Mouse (Mus musculus): Measurements from ENCODE around the gene Kcnb1.

Kcnb1 gene

DNA sequence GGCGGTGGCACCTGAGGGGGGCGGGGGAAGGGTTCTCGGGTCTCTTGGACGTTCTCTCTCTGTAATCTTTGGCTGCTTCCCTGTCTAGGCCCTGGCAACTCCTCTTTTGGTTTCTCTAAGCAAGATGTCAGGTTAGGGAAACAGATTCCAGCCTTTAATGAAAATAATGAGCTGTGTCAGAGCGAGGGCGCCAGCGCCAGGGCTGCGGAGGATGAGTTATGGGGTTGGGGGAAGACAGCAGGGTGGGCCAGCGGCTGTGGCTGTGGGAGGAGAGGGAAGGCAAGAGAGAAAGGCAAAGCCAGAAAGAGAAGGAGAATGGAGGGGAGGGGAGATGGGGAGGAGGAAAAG is 60.4 kb downstream of the Kcnb1 start:
- 25% methylated on average over 9 of the region's 9 CpGs for WGBS

DNA sequence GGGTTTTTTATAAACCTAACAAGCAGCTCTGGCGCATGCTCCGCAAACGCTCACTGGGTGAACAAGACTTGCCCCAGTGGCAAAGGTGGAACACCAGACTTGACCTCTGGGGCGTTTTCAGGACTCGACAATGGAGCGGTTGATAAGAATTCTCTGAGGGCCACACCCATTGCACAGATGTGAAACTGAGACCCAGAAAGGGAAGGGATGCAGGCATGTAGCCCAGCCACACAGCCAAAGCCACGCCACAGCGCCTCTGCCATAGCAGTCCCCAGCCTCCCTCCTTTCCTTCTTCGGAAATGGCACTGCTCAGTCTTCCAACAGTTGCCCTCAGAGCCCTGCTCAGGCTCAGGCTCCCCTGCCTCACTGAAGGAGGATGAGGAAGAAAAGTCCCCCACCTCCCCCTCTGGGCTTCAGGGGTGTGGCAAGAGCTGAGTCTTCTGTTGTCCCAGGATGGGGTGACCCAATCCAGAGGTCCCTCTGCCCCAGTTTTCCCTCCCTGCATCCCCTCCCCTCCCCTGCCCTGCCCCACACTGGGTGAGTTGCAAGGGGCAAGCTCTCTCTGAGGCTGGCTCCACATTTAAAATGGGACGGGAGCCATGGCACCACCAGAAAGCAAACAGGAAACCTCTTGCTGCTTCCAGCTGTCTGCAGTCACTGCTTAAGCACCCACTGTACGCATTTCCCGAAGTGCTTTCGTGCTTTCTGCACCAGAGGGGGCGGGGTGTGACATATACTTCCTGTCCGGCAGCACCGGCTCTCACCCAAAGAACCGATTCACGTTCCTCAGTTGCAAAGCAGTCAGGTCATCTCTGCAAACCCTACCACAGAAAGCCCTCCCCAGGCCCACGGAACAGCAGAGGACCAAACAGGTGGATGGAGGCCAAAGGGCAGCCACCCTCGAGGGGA is 61.0 kb downstream of the Kcnb1 start:
- 38% methylated on average over 20 of the region's 20 CpGs for WGBS

DNA sequence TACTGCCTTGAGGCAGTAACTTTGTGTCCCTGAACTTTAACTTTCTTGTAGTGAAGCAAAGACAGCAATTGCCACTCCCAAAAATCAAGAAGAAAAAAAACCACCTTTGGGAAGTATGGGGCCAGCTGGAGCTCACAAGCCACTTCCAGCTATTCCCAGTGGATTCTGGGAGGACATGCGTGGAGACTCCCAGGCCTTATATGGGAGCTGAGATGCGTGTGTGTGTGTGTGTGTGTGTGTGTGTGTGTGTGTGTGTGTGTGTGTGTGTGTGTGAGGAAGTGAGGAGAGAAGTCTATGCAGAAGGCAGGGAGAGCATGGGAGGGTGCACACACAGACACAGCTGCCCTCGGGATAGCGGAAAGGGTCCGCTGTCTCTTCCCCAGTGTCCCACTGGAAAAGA is 62.6 kb downstream of the Kcnb1 start:
- 69% methylated on average over 5 of the region's 5 CpGs for WGBS

DNA sequence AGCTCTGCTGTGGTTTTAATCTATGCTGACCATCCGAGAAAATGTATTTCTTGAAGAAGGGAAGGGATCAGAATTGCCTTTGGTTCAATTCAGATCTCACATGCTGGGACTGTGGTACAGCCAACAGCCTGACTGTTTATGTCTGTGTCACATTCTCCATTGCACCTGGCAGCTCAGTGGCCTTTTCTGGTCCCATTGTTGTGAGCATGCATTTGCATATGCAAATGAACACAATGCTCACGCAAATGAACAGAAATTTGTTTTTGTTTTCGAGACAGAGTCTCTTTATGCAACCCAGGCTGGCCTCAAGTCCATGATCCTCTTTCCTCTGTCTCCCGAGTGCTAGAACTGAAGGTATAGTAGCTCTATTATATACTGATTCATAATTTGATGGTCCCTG is 64.2 kb downstream of the Kcnb1 start:
- WGBS, result 36% methylated on average over 4 of the region's 4 CpGs

DNA sequence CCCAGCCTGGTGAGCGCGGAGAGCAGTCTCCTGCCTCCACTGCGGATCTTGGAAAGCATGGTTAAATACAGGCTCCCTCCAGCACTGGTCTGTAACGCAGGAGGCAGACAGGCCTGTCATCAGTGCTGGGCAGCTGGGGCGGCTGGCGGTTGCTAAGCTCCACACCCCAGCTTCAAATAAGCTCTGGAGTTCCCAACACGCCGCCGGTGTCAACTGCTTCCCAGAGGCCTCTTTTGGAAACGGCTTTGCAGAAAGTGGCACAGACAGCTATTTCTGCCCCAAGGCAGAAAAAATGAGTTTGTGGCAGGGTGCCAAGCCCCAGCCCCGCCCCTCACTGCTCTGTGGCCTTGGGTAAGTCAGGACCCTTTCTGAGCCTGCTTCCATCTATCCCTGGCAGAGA is 66.0 kb downstream of the Kcnb1 start:
- WGBS, result 25% methylated on average over 11 of the region's 11 CpGs

DNA sequence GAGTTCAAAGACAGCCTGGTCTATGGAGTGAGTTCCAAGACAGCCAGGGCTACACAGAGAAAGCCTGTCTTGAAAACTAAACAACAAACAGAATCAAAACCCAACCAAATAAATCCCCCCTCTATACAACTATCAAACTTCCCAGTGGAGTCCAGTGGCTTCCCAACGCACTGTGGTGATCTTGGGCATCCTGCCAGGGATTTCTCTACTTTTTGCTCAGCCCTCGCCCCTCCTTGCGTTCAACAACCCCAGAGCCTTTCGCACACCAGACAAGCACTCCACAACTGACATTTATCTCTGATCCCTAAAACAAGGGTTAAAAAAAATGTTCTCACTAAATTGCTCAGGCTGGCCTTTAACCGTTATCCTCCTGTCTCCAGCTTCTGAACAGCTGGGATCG is 67.2 kb downstream of the Kcnb1 start:
- 87% methylated on average over 6 of the region's 6 CpGs for whole genome bisulfite sequencing

DNA sequence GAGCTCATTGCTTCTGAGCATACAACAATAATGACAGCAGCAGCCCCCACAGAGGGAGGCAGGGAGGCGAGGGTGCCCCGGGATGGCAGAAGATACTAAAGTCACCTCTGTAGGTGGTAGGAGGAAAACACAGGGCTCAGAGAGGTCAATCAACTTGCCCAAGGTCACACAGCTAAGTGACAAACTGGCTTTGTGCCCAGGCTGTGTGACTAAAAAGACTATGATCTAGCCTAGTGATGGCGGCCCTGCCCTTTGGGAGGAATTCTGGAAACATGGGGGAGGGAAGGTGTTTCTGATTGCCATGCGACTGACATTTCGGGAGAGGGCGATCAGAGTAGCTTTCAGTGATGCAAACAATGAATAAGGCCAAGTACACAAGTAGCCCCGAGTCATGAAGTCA is 68.0 kb downstream of the Kcnb1 start:
- 75% methylated on average over 7 of the region's 7 CpGs for WGBS

DNA sequence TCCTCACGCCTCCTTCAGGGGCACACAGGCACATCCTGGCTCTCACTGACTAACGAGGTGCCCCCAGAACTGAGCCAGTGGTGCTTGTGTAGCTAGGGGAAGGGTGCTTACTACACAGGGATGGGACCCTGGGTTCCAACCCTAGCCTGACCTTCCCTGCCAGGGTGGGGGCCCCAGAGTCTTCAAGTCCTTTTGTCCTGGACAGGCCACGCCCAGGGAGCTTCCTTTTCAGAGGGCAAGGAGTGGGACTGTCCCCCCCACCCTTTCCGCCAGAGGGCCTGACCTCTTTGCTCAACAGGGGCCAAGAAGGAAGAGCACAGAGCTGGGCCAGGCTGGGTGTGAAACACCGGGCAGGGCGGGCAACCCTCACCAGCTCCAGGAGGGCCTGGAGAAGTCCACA is 68.7 kb downstream of the Kcnb1 start:
- WGBS, result 76% methylated on average over 6 of the region's 6 CpGs

DNA sequence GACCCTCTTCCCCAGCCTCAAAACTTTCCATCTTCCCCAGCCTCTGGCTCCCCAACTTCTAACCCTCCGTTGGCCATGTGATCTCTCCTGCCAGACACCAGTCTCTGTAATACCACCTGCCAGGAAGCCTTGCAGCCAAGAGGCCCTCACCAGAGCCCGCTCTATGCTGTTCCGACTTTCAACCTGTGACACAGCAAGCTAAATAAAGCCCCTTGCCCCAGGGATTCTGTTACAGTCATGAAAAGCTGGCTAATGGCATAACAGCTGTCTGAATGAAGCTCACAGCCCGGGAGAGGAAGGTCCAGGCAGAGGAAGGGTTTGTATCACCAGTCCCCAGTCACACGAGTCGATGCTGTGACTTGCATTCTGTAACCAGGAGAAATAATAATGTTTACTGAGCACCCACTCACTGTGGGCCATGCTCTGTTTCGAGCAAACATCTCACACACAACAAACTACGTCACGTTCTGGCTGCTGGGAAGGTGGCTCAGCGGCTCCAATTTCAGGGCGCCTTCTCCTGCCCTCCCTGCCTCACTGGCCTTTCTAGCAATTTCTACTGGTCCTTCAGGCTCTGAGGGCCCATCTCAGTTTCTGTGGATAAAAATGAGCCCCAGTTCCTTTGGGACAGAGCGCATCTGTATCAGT is 69.6 kb downstream of the Kcnb1 start:
- 55% methylated on average over 12 of the region's 12 CpGs for WGBS

DNA sequence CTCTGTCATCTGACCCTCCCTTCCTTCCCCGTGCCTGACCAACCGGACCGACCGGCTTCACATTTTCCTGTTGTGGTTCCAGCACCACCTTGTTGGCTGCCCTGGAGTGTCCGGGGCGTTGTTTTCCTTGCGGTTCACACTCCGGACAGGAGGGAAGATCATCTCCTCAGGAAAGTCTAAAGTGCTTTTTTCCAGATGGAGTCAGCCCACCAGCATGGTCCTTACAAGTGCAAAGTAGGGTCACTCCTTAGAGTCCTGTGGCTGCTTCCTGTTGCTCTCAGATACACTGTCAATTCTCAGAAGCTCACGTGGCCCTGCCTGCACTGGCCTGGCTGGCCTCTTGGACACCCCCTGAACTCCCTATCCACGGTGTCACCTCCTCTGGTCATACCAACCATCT is 71.9 kb downstream of the Kcnb1 start:
- 79% methylated on average over 10 of the region's 10 CpGs for WGBS

DNA sequence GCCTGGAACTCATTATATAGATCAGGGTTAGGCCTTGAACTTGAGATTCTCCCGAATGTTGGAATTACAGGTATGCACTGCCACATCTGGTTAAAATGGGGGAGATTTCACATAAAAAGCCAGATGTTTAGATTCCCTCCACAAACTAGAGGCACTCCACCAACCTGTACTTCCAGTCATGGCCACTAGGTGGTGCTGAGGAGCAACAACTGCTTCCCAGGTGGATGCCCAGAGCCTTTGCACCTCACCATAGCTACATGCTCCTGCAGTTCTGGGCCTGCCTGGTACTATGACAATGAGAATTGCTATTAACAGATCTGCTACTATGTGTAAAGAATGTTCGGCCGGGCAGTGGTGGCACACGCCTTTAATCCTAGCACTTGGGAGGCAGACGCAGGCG is 77.2 kb downstream of the Kcnb1 start:
- WGBS, result 40% methylated on average over 6 of the region's 6 CpGs

DNA sequence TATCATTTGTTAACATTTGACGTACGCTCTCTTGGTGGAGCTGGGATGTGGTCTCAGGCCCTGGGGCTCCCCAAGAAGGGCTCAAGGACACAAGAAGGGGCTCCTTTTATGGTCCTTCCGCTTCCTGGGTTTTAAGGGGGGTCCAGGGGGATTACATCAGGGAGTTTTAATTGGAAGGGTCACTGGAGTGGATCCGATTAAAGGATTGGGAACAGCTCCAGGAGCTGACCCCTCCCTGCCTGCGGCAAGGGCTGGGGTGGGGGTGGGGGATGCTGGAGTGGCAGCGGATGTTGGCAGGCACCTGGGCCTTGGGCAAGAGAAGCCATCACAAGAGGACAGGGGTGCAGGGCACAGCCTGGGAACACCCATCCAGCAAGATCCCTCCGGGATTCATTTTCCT is 77.7 kb downstream of the Kcnb1 start:
- 25% methylated on average over 7 of the region's 7 CpGs for WGBS

DNA sequence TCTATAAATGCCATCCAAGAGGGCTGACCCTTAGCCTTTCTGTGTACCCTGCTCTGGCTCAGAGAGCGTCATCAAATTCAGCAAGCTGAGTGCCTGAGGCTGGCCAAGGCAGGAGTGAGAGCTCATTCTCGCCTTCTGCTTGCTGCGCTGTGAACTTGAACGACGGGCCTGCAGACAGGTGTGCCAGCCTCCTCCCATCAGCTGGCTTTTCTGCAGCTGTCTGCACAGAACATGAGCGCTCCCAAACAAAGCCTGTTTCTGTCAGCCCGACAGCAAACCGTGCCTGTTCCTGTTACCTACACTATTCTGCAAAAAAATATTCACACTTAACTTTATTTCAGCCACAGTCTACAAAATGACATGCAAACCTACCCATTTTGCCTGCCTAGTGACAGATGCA is 80.4 kb downstream of the Kcnb1 start:
- WGBS, result 60% methylated on average over 8 of the region's 8 CpGs

DNA sequence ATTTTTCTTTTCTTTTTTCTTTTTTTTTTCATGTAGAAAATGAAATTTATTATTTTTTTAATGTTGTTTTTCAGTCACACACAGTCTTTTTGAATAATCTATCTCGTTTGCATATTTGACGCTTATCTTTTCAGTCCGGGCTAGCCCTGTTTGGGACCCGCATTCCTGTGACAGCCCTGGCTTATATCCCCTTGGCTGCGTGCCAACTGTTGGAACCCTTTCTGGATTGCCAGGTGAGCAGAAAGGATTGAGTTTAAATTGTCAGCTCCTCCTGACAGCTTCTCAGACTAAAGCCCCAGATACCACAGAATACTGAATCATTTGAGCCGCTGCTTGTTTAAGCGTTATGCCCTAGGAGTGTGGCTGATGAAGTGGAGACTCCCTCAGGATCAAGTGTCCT is 86.4 kb downstream of the Kcnb1 start:
- 59% methylated on average over 7 of the region's 7 CpGs for WGBS

DNA sequence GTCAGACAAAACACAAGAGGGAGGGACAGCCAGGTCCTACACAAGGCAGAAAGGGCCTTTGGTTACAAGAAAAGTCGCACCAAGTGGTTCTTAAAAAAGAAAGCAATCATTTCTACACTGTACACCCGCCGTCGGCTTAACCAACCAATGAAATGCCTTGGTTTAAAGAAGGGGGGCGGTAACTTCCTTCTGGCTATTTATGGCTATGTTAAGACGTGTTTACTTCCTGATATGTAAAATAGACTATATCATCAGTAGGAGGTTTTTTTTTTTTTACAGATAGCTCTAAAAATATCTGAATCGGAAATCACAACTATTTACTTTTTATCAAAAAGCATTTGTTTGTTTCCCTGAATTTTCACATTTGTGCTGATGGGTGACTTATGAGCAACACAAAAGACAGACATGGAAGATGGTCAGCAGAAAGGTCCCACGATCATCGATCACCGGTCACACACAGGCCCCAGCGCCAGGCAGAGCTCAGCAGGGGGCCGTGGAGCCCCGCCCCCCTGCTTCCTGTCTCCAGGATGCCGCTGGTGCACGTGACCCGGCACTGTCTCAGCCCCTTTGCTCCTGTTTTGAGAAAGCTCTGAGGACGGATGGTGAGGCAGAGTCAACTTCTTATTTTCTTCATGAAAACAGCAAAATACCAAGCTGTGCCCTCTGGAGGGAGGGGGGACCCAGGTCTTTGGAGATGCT is 88.1 kb downstream of the Kcnb1 start:
- WGBS, result 61% methylated on average over 17 of the region's 17 CpGs

DNA sequence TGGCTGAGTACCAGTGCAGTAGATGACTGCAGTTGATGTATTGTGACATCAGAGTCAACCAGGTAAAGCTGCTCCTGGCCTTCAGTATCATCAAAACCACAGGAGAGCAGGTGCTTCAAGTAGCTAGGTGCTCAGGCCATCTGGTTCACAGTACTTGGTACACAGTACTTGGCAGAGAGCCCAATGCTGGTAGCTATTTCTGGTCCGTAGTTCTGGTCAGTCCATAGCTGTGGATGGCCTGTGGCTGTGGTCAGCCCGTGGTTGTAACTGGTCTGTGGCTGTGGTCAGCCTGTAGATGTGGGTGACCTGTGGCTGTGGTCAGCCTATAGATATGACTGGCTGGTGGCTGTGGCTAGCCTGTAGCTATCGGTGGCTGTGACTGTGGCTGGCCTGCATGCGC is 95.3 kb downstream of the Kcnb1 start:
- 82% methylated on average over 4 of the region's 4 CpGs for WGBS

DNA sequence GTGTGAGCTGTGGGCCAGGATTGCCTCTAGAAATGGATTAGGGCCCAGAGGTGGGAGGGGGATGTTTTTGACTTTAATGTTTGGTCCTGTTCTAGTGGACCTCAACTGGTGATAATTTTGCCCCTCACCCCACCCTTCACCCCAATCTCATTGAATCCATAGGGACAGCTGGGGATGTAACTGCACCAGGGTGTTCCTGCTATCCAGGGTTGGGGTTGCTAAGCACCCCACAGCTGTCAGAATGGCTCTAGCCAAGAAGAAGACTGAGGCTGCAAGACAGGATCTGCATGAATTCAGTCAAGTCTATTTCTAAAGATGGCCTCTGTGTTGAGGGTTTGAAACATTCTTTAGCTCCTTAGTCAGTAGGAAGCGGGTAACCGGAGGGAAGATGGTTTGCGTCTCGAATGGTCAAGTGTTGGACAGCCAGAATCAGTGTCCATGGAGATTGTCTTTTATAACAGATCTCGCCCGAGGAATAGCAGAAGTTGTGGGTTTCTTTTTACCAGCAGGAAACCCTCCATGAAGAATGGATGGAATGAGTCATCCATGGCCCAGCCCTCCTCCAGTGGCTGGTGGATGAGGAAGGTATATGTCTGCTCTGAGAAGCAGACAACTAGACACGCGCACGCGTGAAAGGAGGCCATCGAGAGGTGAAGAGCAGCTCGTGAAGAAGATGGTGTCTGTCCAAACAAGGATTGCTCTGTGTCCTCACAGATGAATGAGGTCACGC is 96.6 kb downstream of the Kcnb1 start:
- WGBS, result 64% methylated on average over 13 of the region's 13 CpGs

DNA sequence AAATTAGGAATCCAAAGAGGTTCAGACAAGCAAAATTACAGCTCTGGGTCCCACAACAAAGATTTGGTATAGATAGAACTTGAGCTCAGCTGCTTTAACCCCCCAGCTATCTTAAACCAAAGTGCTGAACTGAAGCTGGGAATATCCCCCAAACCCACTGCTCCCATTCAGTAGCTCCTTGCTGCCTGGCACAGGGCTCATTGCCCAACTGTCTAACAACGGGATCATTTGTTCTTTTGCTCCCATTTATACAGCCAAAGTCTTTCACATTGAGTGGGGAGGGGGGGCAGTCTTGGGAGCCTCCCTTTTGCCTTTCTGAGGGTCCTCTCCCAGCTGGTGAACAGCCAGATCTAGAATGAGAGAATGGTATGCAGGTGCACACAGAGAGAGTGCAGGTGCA is 99.7 kb downstream of the Kcnb1 start:
- 28% methylated on average over 1 of the region's 1 CpGs for WGBS

DNA sequence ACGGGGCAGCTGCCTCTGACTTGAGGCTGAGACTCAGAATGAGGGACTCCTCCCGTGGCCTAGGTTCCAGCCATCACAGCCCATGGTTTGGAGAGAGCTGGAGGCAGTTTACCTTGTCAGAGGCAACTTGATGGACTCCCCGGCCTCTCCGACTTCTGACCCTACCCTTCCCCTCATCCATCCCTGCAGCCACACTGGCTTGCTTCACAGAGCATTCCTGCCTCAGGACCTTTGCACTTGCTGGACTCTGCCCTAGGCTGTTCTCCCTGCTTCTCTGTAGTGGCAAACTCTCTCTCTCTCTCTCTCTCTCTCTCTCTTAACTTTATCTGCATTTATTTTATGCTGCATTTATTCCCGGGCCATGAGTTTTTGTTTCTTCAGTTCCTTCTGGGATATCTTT is 103.1 kb downstream of the Kcnb1 start:
- WGBS, result 80% methylated on average over 5 of the region's 5 CpGs

DNA sequence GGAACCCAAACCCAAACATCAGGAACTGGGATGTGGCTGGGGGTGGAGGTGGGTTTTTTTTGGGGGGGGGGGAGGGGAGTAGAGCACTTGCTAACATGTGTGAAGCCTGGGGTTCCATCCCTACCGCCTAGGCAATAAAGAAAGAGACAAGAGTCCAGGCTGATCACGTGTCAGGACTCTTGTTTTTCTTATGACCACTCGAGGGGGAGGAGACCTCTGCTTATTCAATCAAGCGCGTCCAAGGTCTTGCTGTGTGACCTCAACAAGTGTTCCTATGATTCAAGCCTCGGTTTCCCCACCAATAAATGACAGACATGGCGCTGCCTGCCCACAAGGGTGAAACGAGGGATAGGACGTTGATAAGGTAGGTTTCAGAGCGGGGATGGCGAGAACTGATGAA is 103.9 kb downstream of the Kcnb1 start:
- WGBS, result 83% methylated on average over 11 of the region's 11 CpGs

DNA sequence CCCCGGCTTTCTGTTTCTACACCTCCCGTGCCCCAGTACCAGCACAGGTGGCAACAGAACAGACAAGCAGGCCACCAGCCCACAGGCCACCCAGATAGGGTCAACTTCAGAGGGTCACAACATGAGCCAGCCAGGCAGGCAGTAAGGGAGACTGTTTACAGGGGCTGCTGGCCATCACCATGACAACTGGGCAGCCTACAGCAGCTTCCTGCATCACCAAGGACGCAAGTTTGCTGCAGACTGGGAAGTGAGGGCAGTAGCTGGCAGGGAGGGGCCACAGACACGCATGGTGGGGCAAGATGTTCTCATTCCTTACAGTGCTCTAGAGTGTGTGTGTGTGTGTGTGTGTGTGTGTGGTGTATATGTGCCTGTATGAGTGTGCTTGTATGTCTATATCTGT is 108.3 kb downstream of the Kcnb1 start:
- 22% methylated on average over 4 of the region's 4 CpGs for WGBS

DNA sequence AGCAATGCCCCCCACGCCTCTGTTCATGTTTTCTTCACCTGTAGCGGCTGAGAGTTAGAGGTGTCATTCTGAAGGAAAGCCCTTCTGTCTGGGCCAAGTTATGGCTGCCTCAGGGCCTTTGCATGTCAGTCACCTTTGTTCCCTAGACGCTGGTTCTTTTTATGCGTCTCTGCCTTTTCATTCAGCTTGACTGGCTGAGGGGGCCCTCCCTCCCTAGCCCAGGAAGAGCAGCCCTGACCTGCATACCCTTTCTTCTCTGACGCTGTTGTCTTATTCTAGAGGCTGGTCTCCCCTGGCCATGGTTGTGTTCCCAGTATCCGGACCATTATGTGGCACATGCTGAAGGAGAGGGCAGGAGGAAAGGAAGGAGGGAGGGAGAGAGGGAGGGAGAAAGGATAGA is 108.8 kb downstream of the Kcnb1 start:
- WGBS, result 73% methylated on average over 6 of the region's 6 CpGs

Data from cerebral cortex, adult 2 months (tissue).